Mouse (Mus musculus): Measurements from ENCODE around the gene Ndufs7.

Ndufs7 gene

DNA sequence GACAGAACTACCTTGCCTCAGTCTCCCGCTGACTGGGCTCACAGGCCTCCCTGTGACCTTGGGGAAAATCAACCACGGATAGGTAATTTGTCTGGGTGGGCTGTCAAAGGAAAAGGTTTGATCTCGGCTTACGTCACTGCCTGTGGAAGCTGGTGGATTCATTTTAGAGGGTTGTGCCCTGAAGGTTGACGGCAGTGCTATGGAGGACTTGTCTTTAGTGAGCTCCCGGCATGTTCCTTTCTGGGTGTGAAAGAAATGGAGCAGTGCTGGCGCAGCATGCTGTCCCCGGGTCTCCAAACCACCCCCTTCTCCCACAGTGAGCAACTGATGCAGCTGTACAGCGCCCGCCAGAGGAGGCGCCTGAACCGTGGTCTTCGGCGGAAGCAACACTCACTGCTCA lies 44.4 kb downstream of the Ndufs7 start:
- DNase-seq (ENCODE audit: low spot score in 2 of 2): no peak

DNA sequence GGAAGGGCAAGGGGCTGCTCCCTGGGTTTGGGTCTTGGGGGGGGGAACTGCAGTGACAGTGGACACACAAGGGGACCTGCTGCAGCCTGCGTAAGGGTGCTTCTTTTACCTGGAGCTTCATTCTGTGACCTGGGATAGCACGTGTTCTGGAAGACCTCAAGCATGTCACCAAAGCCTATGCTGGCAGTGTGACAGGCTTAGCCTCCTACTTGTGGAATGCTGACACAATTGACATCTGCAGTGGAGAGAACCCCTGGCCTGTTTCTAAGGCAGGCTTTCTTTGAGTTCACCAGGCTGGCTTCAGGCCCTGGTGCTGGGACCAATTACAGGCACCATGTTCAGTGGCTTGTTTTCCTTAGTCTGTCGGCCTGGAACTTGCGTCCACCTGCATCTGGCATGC lies 45.4 kb downstream of the Ndufs7 start:
- no peak for DNase-seq (ENCODE audit: low spot score in 2 of 2)

DNA sequence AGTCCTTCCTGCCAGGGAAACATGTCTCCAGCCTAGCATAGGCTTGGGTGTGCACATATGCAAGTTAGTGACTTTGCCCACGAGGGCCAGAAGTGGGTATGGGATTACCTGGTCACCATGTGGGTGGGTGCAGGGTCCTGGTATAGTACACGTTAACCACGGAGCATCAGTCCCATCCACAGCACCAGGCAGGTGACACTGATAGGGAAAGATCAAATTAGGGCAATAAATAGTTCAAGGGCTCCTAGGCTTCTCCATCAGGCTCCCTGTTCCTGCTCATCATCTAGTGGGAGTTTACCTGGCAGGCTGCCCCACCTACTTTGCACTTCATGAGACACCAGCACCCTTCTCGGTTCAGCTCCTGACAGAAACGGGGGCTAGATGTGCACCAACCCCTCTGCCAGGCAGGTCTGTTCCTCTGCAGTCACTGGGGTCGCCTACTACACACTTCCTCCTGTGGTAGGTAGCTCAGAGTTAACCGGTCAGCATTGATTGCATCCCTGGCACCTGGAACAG lies 45.9 kb downstream of the Ndufs7 start:
- DNase-seq (ENCODE audit: low spot score in 2 of 2): no peak

DNA sequence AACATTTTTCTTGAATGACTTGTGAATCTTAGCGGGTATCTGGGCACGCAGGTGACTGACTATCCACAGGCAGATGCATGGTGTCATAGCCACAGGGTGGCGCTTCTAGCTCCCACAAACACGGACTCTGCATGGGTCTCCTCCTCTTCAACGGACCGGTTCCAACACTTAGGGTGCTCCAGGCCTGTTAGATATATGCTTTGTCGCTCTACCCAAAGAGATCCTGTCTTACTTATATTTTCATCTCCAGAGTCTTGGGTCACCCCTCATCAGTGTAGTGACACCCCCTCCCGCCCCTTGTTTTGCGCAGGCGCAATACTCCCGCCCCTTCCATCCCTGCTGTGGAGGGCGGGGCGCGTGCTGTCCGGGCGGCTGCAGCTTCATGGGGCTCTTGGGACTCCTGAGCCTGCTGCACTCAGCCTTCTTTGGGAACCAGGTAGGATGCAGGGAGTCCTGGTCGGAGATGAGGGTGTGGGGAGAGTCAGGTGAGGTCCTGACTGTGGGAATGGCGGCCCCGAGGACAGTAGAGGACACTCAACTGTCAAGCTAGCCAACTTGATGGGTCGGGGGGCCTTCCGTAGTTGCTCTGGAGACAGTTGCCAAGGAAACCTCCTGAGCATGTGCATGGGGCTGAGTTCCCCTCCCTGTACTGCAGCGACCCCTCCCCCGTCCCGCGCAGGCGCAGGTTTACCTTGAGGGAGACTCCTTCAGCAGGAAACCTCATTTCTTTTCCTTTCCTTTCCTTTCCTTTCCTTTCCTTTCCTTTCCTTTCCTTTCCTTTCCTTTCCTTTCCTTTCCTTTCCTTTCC lies 46.9 kb downstream of the Ndufs7 start, which contains the start of gene Apc2:
Gene Apc2, plus strand, starts transcription at position 360 of the 808 bp plus-strand sequence.
- DNase-seq (ENCODE audit: low spot score in 2 of 2): peak; percentile 56 to 70

DNA sequence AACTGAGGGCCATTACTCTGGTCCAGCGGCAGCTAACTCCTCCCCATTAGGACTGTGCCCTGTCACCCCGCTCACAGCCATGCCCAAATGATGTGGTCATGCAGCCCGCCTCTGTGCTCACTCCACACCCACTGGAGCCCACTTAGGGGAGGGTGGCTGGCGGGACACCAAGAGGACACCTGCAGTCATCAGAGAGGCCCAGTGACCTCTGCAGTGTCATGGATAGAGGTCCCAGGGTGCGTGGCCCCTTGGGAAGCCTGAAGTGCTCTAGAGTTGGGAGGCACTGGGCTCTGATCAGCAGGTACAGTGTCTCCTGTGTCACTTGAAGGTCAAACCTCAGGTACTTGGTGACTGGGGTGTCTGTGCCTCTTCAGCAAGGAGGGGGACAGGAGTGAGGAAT lies 47.9 kb downstream of the Ndufs7 start:
- no peak for DNase-seq (ENCODE audit: low spot score in 2 of 2)

DNA sequence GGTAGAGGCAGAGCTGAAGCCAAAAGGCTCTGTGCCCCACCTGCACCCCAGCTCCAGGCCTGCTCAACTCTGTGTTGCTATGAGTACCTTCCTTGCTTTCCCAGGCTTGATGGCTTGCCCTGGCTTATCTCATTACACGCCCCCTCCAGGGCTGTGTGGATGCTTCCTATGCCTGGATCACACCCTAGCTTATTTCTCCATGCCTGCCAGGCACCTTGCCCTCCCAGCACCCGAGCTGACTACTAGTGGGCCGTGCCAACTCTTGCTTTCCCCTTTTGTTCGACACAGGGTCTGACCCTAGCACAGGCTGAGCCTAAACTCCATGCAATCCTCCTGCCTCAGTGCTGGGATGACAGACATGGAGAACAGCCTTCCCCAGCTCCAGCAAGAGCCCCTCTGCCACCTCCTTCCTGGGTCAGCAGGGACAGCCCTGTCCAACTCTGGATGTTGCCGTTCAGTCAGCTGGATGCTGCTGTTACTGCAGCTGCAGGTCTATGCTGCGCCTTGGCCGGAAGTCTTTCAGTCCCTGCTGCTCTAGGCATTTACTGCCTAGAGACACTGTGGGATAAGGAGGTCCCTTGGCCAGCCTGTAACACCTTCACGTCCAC lies 48.7 kb downstream of the Ndufs7 start:
- no peak for DNase-seq (ENCODE audit: low spot score in 2 of 2)

DNA sequence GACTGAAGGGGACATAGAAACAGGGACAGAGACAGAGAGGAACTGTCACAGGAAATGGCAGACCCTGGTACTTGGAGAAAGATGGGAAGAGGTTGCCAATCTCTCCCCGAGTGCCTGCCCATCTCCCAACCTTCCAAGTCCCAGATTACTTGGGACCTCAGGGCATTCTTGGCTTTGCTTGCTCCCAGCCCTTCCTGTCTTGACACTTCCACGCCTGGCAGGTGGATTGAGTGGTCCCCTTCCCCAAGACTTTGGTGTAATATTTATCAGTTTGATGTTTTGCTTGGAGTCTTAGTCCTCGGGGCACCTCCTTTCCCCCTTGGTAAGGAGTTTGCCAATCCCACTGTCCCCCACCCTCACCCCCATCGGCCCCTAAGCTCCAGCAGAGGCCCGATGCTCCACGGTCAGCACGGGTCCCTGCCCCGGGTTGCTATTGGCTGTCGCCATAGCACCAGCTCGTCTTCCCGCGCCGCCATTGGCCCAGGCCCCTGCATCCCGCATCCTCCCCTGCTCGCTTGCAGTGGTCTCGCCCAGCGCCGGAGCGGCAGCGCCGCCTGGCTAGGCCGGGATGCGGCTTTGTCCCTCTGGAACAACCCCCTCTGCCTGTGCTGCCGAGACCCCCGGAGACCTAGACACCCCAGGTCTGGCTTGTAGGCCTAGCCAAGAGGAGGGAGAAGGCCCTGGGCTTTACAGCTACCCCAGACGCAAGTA lies 49.8 kb downstream of the Ndufs7 start:
- no peak for DNase-seq (ENCODE audit: low spot score in 2 of 2)

DNA sequence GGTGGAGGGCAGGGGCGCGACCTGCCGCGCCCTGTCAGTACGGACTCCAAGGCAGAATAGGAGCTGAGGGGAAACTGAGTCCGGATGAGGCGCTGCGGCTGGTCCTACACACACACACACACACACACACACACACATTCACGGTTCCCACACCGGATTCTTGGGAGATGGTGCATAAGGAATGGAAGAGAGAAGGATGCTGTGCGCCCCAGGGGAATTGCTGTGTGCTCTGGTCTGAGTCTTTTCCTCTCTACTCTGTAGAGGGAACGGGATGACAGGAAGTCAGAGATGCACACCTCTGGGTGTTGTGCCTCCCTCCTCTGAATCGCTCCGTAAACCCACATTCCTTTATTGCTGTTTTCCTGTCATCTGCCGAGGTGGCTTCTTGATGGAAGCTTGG lies 50.4 kb downstream of the Ndufs7 start:
- DNase-seq (ENCODE audit: low spot score in 2 of 2): no peak

DNA sequence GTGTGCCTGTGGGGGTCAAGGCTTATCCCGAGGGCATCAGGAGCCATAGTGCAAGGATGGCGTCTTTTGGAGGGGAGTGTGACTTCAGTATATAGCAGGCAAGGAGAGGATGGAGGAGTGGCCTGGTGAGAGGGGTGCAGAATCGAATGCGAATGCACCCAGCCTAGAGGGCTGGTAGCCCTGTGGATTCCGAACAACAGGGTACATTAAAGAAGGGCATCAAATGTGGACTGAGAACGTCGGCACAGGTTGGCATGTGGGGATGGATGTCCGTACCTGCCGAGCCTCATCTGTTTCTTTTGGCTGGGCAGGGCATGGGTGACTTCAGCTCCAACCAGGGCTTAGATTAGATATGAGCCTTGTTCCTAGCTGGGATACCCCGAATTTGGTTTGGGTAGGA lies 50.9 kb downstream of the Ndufs7 start:
- DNase-seq (ENCODE audit: low spot score in 2 of 2): no peak

DNA sequence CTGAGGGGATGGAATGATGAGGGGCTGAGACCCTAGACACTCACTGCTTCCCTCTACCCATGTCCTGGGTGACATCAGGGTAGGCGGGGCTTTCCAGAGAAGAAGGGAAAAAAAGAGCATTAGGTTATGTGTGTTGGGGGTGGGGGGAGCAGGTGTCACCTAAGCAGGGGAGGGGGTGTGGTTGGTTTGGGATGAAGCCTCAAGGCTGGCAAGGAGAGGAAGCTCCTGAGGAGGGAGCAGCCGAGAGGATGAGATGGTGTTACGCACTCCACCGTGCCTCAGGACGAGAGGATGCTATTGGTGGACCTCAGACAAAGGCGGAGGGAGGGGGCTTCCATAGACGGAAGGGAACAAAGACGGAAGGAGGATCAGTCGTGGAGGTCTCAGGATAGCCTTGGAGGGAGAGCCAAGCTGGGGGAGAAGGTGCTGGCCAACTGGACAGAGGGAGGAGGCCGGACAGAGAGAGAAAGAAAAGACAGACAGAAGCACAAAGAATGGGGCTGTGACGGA lies 51.8 kb downstream of the Ndufs7 start:
- DNase-seq (ENCODE audit: low spot score in 2 of 2): no peak

DNA sequence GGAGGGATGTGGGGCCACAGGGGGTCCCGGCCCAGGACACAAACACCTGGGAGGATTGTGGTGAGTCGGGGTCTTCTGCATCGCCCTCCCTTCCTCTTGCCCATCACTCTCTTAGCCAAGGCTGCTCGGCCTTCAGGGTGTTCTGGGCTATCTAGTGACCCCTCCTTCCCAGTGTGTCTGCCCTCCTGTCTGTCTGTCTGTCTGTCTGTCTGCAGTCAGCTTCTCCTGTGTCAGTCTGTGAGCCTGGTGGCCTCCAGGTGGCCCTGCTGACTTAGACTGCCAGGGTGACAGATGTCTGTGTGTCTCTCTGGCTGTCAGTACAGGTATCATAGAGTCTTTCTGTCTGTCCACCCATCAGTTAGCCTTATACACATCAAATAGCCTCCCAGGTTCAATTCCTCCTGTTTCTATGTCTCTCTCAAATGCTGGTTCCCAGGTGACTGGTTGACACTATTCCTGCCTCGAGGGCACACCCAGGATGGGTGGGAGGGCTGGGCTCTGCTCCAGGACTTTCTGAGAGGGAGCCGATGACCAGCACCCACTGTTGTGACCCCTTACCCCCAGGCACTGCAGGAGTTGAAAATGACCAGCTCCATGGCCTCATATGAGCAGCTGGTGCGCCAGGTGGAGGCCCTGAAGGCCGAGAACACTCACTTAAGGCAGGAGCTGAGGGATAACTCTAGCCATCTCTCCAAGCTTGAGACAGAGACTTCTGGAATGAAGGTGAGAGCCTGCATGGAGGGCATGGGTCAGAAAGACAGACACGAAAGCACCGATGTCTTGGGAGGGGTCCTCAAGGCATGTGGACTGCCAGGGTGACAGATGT lies 52.5 kb downstream of the Ndufs7 start:
- DNase-seq (ENCODE audit: low spot score in 2 of 2): no peak

DNA sequence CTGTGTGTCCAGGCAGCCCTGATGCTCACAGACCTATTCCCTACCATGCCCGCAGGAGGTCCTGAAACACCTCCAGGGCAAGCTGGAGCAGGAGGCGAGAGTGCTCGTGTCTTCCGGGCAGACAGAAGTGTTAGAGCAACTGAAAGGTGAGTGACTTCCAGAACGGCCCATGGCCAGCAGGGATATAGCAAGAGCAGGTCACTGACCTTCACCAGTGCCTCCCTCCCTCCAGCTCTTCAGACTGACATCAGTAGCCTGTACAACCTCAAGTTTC lies 53.1 kb downstream of the Ndufs7 start:
- no peak for DNase-seq (ENCODE audit: low spot score in 2 of 2)

DNA sequence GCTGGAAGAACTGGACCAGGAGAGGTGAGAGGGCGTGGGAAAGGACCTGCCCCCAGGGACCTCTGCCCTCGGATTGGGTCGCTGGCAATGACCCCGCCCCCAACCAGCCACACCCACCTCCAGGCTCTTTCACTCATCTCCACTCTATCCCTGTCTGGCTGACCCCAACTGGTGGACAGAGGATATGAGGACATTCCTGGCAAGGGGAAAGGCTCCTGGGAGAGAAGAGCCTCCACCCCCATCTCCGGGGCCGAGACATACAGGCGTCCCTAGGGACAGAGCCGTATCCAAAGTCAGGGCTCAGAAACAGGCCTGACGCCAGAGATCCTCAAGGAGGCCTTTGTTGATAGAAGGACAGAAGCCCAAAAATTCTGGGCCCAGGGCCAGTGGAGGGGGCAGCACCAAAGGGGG lies 53.6 kb downstream of the Ndufs7 start:
- DNase-seq (ENCODE audit: low spot score in 2 of 2): peak in 1 of 2 experiments; percentile 57

DNA sequence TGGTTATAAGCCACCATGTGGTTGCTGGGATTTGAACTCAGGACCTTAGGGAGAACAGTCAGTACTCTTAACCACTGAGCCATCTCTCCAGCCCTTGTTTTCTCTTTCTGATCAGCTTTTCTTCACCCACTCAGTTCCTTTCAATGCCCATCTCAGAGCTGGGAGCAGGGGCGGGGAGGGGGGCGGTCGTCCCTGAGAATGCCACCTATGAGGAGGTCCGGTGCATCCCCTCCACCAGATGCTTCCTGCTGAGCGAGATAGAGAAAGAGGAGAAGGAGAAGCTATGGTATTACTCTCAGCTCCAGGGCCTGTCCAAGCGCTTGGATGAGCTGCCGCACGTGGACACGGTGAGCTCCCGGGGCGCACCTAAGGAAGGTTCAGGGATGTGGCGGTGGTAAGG lies 55.5 kb downstream of the Ndufs7 start:
- DNase-seq (ENCODE audit: low spot score in 2 of 2): no peak

DNA sequence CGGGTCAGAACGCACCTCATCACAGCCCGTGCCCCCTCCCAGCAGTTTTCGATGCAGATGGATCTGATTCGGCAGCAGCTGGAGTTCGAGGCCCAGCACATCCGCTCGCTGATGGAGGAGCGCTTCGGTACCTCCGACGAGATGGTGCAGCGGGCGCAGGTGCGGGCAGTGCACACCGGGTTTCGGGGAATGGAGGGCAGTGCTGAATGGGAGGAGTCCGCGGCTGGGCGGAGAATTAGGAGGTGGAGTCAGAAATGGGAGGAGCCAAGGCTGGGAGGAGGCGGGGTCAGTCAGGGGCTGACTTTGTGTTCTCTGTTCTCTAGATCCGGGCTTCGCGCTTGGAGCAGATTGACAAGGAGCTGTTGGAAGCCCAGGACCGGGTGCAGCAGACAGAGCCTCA lies 55.9 kb downstream of the Ndufs7 start:
- no peak for DNase-seq (ENCODE audit: low spot score in 2 of 2)

All from urinary bladder, adult 18-20 months (tissue).